ENCODE assay signal across 12 mouse cellular contexts in genomic region chr8:78435624-78435960, GRCm38 (mm10). TPM values are rescaled to one million over a fixed set of nuclear protein-coding genes. Genes with fewer than 3 reads are reported as not detected.
DNase-seq lines count a peak whose midpoint lies in the region; ATAC-seq and TF ChIP-seq lines count a peak whose summit lies in the region.
"Had no signal": no experiment of that assay in that cellular context is flagged by ENCODE, and none has a peak within 500 bp of the region (broad histone marks: within the 10 kb centered on the region; RNA-seq: fewer than 3 reads in every experiment).

No protein-coding gene starts in this region.

- intact Hi-C loops in heart, postnatal 36 days (cut with DNase I), result loop anchor here (10.0 kb wide), 1 partner anchor 209 kb away; no protein-coding TSS in a partner anchor

- TF ChIP-seq CTCF in E14TG2a.4 (conservative IDR thresholded peaks at IDR 0.05; ENCODE audit: low read length), result no peak
- TF ChIP-seq CTCF in cerebellum, adult 2 months (IDR thresholded peaks at IDR 0.05; ENCODE audit: borderline replicate concordance, insufficient read depth, low read depth, low read length), result no peak

- peak overlapping the region; percentile 3; the same call in 1 of the 2 replicates for H3K9ac ChIP-seq in hindbrain, embryonic 11.5 days (ENCODE audit: low read depth, low read length)
- no peak overlapping the region for H3K9ac ChIP-seq in midbrain, embryonic 11.5 days (ENCODE audit: low read length)

- 2% methylated on average over 18 of the region's 18 CpGs for WGBS in heart, embryonic 10.5 days
- WGBS in hindbrain, embryonic 11.5 days, result under 1% methylated on average over 18 of the region's 18 CpGs
- under 1% methylated on average over 18 of the region's 18 CpGs for WGBS in midbrain, embryonic 11.5 days
- 1% methylated on average over 18 of the region's 18 CpGs for WGBS in cerebellum, adult 2 months

- no peaks in the 10 kb centered on the region for H3K36me3 ChIP-seq in heart, embryonic 10.5 days
- H3K36me3 ChIP-seq in E14TG2a.4 (ENCODE audit: insufficient read depth, low read length), result no peaks in the 10 kb centered on the region
- no peaks in the 10 kb centered on the region for H3K36me3 ChIP-seq in hindbrain, embryonic 11.5 days (ENCODE audit: control insufficient read depth, insufficient read depth, low read length)
- no peaks in the 10 kb centered on the region for H3K36me3 ChIP-seq in midbrain, embryonic 11.5 days (ENCODE audit: control insufficient read depth, insufficient read depth, low read length)

- no peak overlapping the region for H3K27ac ChIP-seq in heart, embryonic 10.5 days
- peak overlapping the region; percentile 60 for H3K27ac ChIP-seq in hindbrain, embryonic 11.5 days (ENCODE audit: low read depth, low read length)
- no peak overlapping the region for H3K27ac ChIP-seq in midbrain, embryonic 11.5 days (ENCODE audit: low read depth, low read length)
- no peak overlapping the region for H3K27ac ChIP-seq in cerebellum, adult 2 months (ENCODE audit: insufficient read depth, low read length)

- H3K4me1 ChIP-seq in heart, embryonic 10.5 days, result peaks cover 32% of the 10 kb centered on the region
- peaks cover 53% of the 10 kb centered on the region for H3K4me1 ChIP-seq in E14TG2a.4 (replicated peaks; ENCODE audit: low read depth, low read length)
- H3K4me1 ChIP-seq in hindbrain, embryonic 11.5 days (replicated peaks; ENCODE audit: control insufficient read depth, insufficient read depth, low read length), result peaks cover 8% of the 10 kb centered on the region; the same call in 1 of the 2 replicates
- H3K4me1 ChIP-seq in midbrain, embryonic 11.5 days (ENCODE audit: control insufficient read depth, insufficient read depth, low read length), result peaks cover 12% of the 10 kb centered on the region
- H3K4me1 ChIP-seq in cerebellum, adult 2 months (ENCODE audit: control insufficient read depth, insufficient read depth, low read length), result peaks cover 6% of the 10 kb centered on the region; the same call in 1 of the 2 replicates

- DNase-seq in heart, embryonic 10.5 days (ENCODE audit: low spot score), result no peak
- no peak for DNase-seq in heart, postnatal 36 days
- DNase-seq in hindbrain, embryonic 11.5 days (ENCODE audit: low spot score), result no peak
- DNase-seq in midbrain, embryonic 11.5 days (ENCODE audit: low spot score, missing footprints), result peak; percentile 91
- no peak for DNase-seq in cerebellum, adult 2 months
- DNase-seq in gastrocnemius, postnatal 25 days, result no peak
- no peak for DNase-seq in spleen, postnatal 36 days (ENCODE audit: low spot score in 2 of 2)
- DNase-seq: gastrocnemius, postnatal 14 days had no signal

- TF ChIP-seq POLR2A in cerebellum, adult 2 months (IDR thresholded peaks at IDR 0.05; ENCODE audit: borderline replicate concordance, insufficient read depth, low read length), result no peak

- peak overlapping the region; percentile 76 for H3K4me2 ChIP-seq in hindbrain, embryonic 11.5 days (replicated peaks; ENCODE audit: low read depth, low read length)
- peak overlapping the region; percentile 72 for H3K4me2 ChIP-seq in midbrain, embryonic 11.5 days

- peak overlapping the region; percentile 60 for H3K4me3 ChIP-seq in heart, embryonic 10.5 days
- peak overlapping the region; percentile 79 for H3K4me3 ChIP-seq in E14TG2a.4 (replicated peaks; ENCODE audit: low read length)
- H3K4me3 ChIP-seq in hindbrain, embryonic 11.5 days (ENCODE audit: low read depth, low read length), result peak overlapping the region; percentile 42
- H3K4me3 ChIP-seq in midbrain, embryonic 11.5 days (ENCODE audit: low read depth, low read length), result peak overlapping the region; percentile 35
- no peak overlapping the region for H3K4me3 ChIP-seq in cerebellum, adult 2 months (replicated peaks; ENCODE audit: insufficient read depth, low read depth, low read length)

- no peaks in the 10 kb centered on the region for H3K9me3 ChIP-seq in heart, embryonic 10.5 days
- no peaks in the 10 kb centered on the region for H3K9me3 ChIP-seq in E14TG2a.4 (ENCODE audit: low read length)
- H3K9me3 ChIP-seq in hindbrain, embryonic 11.5 days (ENCODE audit: control insufficient read depth, low read length), result no peaks in the 10 kb centered on the region
- no peaks in the 10 kb centered on the region for H3K9me3 ChIP-seq in midbrain, embryonic 11.5 days (ENCODE audit: control insufficient read depth, low read length)

- ATAC-seq in hindbrain, embryonic 11.5 days (ENCODE audit: low FRiP score), result no peak
- ATAC-seq in midbrain, embryonic 11.5 days (ENCODE audit: low FRiP score), result no peak
- ATAC-seq: Patski had no signal

- H3K27me3 ChIP-seq in heart, embryonic 10.5 days (ENCODE audit: insufficient read depth, poor library complexity, severe bottlenecking), result peaks cover 97% of the 10 kb centered on the region
- H3K27me3 ChIP-seq in E14TG2a.4 (ENCODE audit: insufficient read depth, low read length), result peaks cover 63% of the 10 kb centered on the region
- H3K27me3 ChIP-seq in hindbrain, embryonic 11.5 days (ENCODE audit: control insufficient read depth, insufficient read depth, low read length), result peaks cover 79% of the 10 kb centered on the region
- peaks cover 86% of the 10 kb centered on the region for H3K27me3 ChIP-seq in midbrain, embryonic 11.5 days (ENCODE audit: control insufficient read depth, insufficient read depth, low read length)
- H3K27me3 ChIP-seq in cerebellum, adult 2 months (ENCODE audit: control insufficient read depth, insufficient read depth, low read length), result peaks cover 5% of the 10 kb centered on the region; the same call in 1 of the 2 replicates

RNA-seq across cellular contexts. Expression of gene Pou4f2, which starts 0.9 kb away (rescaled TPM):
- polyA plus RNA-seq in heart, embryonic 10.5 days (2016; fragmentation: Nextera tagmentation; extraction: Ambion mirVana), result not detected in 2 replicates
- not detected for total RNA-seq in heart, postnatal 36 days (2021)
- 2.6 and 3.7 TPM in 2 replicates for polyA plus RNA-seq in hindbrain, embryonic 11.5 days (2014; fragmentation: Nextera tagmentation; extraction: Ambion mirVana)
- 0.41 and 0.68 TPM in 2 replicates for polyA plus RNA-seq in midbrain, embryonic 11.5 days (2014; fragmentation: Nextera tagmentation; extraction: Ambion mirVana)
- polyA plus RNA-seq in cerebellum, adult 2 months (2012; rRNA removed), result 0.55 and 0.80 TPM in 2 replicates
- not detected for total RNA-seq in gastrocnemius, postnatal 25 days (2021)
- total RNA-seq: gastrocnemius, postnatal 14 days; left cerebral cortex, adult 18-20 months had no signal
- polyA plus RNA-seq: cortical plate, adult 2 months; Patski had no signal
